ENCODE assay signal across 26 mouse cellular contexts in genomic region chr7:34847900-34848299, GRCm38 (mm10). TPM values are rescaled to one million over a fixed set of nuclear protein-coding genes. Genes with fewer than 3 reads are reported as not detected.
"Had no signal": no experiment of that assay in that cellular context is flagged by ENCODE, and none has a peak within 500 bp of the region (broad histone marks: within the 10 kb centered on the region; RNA-seq: fewer than 3 reads in every experiment).

No protein-coding gene starts in this region.

- H3K9me3 ChIP-seq: limb, embryonic 10.5 days; liver, embryonic 15.5 days had no signal

- H3K27ac ChIP-seq: limb, embryonic 10.5 days; limb, embryonic 13.5 days; liver, embryonic 15.5 days; neural tube, embryonic 13.5 days had no signal

- H3K4me1 ChIP-seq: limb, embryonic 13.5 days; liver, embryonic 15.5 days had no signal

- H3K27me3 ChIP-seq: liver, embryonic 15.5 days; neural tube, embryonic 13.5 days had no signal

- H3K9ac ChIP-seq: limb, embryonic 13.5 days; liver, embryonic 15.5 days; neural tube, embryonic 13.5 days had no signal

- H3K4me2 ChIP-seq: limb, embryonic 13.5 days; liver, embryonic 15.5 days; neural tube, embryonic 13.5 days had no signal

- H3K4me3 ChIP-seq: limb, embryonic 10.5 days; limb, embryonic 13.5 days; liver, embryonic 15.5 days; myocyte; neural tube, embryonic 13.5 days had no signal

- DNase-seq: kidney, adult 18-20 months; kidney, adult 9 months; kidney, postnatal 14 days; kidney, postnatal 4 days; liver; lung, adult 2 months; lung, postnatal 14 days; lung, postnatal 4 days; retina, postnatal 1 day; right cerebral cortex, postnatal 25 days; spleen, adult 18-20 months; thymus, adult 18-20 months; thymus, postnatal 14 days; thymus, postnatal 4 days had no signal

- H3K36me3 ChIP-seq: limb, embryonic 10.5 days; limb, embryonic 13.5 days; liver, embryonic 15.5 days; neural tube, embryonic 13.5 days had no signal

- ATAC-seq: inflammation-experienced regulatory T-cells, adult 6 months; intestine, embryonic 16.5 days had no signal

RNA-seq across cellular contexts. Expression of gene Chst8, which starts 35.4 kb away (rescaled TPM):
- total RNA-seq: megakaryocyte progenitor cell, adult 5-6 weeks; megakaryocyte-erythroid progenitor cell, adult 5-6 weeks; monocyte, adult 5-6 weeks; neutrophil, adult 5-6 weeks had no signal
- polyA plus RNA-seq: inflammation-experienced regulatory T-cells, adult 6 months; myocyte; testis, adult 2 months had no signal
